Mouse (Mus musculus) adrenal gland, postnatal 25 days (tissue): ENCODE measurements around the gene Tmtc4. TPM values are rescaled to one million over a fixed set of nuclear protein-coding genes. Genes with fewer than 3 reads are reported as not detected.
A peak's percentile ranks its signal among the peaks of the same experiment; 100 is the strongest.

ENCODE experiments used
- DNase-seq: peaks from one replicate; pipeline ENCODE4 v3.0.0; 2021; ENCODE audit warnings: mixed read lengths
- total RNA-seq: library from RNA; stranded (reverse); gene quantifications from 2 replicates; pipeline ENCODE4 v1.2.3, GENCODE M21; 2021

Tmtc4 gene
- total RNA-seq, 1 experiment from 2014 or later: 22.3 TPM

DNA sequence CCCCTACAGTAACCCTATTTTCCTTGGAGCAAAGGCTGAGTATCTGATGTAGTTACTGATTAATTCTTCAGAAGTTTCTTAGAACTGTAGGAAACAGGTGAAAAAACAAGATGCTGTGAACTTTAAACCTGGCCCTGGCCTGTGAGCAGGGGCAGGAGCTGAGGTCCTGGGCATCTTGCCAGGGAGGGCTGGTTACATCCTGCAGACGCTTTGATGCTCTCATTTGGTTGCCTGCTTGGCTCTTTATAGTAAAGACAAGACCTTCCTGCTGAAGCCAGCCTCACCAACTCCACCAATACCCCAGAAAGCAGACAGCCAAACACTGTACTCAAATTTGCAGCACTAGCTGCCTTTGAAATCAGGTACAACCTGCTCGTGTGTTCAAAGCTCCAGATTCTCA lies 81.7 kb downstream of the Tmtc4 start:
- DNase-seq: peak; percentile 71

DNA sequence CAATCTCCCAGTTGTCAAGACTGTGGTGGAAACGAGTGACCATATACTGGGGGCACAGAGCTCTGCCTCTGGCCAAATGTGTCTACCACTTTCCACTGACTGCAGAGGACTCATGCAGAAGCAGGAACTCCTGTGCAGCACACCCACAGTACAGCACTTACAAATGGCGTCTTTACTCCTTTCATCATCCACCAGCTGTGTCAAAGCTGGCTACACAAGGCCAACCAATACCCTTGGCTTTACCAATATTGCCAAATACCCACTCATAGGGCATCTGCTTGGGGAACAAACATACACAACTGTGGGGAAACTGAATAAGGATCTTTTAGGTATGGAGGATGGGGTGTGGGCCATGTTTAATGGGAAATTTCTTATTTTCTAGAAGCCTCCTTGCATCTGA lies 82.1 kb downstream of the Tmtc4 start:
- DNase-seq: no peak

DNA sequence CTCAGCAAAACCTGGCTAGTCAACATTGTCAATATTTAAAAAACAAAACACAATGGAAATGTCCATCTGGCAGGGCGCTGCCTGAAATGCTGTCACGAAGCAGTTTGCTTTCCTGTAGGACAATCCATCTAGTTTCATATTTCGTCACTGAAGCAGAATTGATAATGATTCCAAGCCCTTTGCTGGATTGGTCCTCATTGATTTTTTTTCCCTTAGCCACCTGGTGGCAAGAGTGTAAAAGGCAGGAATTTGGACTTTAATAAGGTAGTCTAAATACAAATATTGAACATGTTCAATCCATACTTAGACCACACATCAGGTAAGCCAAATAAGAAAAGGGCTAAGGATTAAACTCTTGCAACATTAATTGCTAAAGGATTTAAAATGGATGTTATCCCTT lies 82.7 kb downstream of the Tmtc4 start:
- no peak for DNase-seq

DNA sequence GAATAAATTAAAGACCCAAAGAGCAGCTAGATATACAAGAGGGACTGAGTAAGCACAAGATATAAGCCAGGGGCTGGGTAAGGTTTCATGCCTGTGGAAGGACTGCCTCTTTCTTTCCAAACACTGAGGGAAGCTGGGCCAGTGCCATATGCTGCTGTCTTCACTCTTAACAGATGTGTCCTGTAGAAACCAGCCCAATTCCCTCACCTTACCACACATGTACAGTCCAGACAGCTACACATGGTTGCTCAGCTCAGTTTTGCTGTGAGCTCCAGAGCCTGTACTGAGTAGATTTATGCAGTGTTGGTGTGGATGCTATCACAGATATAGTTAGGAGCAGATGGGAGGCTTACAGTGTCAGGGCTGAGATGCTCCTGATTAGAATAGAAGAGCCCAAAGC lies 83.2 kb downstream of the Tmtc4 start:
- DNase-seq: no peak

DNA sequence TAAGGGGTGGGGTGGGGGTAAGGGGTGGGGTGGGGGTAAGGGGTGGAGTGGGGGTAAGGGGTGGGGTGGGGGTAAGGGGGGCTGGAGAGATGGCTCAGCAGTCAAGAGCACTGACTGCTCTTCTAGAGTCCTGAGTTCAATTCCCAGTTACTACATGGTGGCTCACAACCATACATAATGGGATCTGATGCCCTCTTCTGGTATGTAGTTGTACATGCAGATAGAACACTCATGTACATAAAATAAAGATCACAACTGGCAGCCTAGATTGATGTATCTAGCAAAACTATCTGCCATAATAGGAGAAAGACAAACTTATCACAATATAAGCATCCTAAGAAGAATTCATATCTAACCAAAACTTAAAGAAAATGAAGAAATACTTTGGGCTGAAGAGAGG lies 85.3 kb downstream of the Tmtc4 start:
- DNase-seq: no peak

DNA sequence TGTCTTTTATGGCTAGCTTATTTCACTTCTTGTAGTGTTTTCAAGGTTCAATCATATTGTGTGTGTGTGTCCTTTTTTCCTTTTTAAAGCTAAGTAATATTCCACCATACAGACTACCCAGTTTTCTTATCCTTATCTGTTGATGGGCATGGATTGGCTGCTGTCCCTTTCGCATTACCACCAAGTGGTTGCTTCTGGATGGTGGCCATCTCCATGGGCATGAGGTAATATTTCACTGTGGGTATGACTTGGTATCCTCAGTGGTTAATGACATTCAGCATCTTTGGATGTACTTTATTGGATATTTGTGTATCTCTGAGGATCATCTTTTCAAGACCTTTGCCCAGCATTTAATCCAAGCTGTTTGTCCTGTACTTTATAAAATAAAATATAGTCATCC lies 87.7 kb downstream of the Tmtc4 start:
- no peak for DNase-seq

DNA sequence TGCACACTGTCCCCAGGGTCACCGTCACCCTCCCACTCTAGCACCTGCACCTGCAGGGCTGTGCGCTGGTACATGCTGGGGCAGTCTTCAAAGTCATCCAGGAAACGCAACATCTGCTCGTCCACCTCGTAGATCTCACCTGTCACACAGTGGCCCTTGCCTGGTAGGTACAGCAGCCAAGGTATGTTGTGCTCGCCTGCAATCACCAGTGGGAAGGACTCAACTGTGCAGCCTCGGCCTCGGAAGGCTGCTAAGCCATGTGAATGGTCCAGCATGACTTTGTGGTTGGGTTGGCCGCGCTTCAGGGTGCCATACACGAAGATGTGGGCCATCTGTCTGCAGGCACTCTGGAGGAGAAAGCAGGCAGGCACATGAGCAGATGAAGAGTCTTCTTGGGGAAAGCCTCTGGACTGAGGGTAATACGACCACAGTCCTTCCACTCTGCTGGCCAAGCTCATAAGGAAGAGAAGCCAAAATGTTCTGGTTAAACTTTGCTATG lies 92.3 kb downstream of the Tmtc4 start:
- no peak for DNase-seq

DNA sequence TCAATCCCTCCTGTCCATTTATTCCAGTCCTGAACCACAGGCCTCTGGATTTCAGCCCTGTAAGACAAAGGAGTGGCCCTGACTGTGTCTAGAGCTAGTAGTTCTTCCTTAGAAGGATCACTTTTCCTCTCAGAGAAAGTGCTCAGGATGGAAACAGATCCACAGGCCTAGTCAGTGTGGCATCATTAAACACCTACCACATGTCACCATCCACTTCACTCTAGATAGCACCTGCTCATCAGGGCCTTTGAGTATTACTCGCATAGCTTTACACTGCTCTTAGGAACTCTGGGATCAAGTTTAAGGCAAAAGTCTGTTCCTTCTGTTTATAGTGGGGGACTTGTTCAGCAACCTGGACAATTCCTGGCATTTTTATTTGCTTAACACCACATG lies 95.4 kb downstream of the Tmtc4 start:
- no peak for DNase-seq

DNA sequence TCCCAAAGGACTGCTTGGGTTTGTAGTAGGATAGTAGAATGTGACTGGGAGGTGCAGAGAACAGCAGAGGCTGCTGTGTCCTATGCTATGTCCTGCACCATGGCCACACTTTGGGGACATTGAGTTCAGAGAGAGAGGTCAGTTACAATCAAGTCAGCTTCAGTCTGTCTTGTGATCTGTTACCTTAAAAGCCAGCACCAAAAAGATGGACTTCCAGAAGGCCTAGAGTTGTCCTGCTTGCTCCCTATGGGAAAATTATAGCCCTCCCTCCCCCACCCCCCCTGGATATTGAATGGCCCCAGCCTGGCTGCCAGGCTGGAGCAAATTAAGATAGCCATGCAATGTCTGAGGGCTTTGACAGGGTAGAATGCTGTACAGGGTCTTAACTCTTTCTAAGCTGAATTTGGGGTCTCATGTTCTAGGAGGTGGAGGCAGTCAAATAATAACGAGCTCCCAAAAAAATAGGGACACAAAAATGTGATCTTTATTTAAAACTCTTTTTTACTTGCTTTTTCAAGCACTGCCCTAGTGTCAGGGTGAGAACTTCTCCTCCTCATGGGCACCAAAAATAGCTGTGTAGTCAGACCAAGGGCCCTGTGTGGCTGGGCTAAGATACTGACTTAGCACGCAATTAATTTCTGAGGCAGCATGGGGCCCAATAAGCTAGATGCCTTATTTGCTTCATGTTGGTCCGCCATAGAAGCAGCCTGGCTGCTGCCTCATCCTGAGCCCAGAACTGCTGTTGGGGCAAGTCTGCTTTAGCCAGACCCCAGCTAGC lies 95.9 kb downstream of the Tmtc4 start:
- DNase-seq: no peak

DNA sequence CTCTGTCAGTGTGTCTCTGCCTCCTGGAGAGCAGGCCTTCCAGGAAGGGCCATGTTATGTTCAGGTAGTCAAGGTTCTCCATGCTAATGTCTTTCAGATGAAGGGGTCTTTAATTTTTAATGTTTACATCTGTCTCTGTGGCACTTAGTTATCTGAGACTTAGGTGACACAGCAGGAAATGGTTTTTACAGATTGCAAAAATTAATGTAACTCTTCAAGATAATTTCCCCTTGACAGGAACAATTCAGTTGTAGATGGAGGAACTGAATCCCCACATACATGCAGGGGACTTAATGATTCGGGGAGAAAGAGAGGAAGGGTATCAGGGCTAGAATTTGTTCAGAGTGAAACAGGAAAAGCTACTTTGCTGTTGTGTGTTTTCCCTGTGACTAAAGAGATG lies 96.6 kb downstream of the Tmtc4 start:
- DNase-seq: no peak

DNA sequence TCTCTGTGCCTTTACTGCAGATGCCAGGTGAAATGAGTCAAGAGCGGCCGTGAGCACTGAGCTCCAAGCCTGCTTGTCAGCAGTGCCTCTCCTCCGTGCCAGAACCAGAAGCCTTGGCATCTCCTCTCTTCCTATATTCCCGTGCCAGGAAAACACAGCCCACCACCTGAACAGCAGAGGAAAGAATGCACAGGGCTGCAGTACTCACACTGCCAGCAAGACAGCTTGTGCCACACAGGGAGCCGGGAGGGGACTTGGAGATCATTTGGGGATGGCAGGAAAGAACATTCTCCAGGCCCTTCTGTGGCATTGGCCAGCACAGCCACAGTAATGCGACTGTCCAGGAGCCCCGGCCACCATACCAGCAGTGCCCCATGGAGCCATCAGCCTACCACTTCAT lies 97.9 kb downstream of the Tmtc4 start:
- no peak for DNase-seq

DNA sequence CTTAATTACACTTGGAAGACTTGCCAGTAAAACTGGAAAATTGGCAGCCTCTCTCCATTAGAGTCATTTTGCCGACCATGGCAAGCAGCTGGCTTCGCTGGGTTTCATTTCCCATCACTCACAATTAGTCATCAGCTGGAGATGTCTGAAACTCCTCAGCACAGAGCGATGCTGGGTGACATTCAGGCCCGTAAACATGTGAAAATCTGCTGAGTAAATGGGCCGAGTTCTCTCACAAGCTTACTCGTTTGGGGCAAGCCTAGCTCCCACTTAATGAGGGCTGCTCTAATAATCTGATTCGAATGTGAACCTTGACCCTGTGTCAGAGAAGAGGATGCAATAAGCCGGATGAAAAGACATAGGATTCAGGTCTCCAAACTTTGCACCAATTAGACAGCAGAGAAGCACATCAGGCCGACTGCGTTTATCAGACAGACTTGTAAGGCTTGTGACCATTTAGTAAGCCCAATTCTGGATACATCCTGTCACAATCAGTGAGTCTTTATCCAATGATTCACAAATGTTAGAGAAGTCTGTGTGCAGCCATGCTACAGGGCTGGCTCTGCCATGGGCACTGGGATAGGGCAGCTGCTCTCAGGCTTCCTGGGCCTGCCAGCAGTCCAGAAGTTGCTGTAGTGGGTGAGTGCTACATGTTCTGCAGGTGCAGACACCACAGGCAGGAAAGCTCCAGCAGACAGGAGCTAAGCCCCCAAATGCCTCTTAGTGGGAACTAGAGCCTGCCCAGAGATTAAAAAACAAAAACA lies 99.8 kb downstream of the Tmtc4 start:
- no peak for DNase-seq

DNA sequence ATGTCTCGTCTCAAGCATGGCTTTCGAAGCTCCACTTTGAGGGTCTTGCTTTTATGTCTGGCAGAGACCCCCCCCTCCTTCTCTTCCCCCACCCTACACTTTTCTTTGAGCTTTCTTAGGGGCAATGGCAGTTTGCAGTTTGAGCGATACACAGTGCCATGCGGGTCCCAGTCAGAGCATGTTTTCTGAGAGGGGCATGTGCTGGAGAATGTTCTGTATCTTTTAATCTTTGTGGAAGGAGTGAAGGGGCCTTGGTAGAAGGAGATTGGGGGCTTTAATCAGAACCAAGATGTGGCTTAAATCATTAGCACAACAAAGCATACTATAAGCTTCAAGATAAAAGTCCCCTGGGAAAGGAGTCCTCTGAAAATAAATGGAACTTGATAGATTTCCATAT lies 100.4 kb downstream of the Tmtc4 start:
- DNase-seq: no peak

DNA sequence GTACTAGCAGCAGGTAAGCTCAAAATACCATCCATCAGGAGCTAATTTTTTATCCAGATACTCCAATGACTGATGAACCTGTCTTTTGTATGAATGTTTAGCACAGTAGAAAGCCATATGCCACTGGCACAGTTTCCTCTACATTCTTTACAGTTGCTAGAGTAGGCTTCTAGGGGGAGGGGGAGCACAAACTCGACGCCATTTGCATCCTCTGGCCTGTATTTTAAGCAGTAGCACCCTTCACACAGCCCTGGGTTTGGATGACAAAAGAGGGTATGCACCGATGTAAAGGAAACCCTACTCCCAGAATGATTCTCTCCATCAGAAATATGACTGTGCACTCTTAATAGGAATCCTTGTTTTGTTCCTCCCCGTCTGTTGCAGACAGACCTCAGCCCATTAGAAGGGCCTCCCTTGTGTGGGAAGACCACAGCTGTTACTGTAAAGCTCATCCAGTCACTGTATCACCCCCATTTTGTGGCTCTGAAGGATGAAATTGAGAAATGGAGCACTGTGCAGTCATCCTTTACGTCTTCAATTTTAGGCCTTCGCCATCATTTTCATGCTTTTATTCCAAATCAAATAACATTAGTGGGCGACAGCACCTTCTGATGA lies 100.9 kb downstream of the Tmtc4 start:
- no peak for DNase-seq

DNA sequence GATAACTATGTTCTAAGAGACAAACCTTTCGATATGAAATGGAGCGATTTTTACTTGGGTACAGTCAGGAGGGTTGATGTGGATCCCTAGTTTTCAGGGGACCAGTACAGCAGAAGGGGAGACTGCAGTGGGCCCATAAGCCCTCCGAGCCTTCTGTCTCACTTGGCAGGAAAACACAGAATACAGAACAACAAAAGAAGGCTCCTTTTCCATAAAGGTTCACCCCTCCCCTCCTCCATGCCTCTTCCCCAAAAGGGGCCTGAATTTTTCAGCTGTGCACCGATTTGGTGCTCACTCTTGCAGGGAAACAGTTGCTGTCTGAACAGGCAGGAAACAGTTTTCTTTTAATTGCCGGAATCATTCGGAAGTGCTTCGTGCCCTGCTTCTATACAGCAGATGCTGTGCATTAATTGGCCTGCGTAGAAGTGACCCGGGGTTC lies 101.6 kb downstream of the Tmtc4 start:
- DNase-seq: no peak

DNA sequence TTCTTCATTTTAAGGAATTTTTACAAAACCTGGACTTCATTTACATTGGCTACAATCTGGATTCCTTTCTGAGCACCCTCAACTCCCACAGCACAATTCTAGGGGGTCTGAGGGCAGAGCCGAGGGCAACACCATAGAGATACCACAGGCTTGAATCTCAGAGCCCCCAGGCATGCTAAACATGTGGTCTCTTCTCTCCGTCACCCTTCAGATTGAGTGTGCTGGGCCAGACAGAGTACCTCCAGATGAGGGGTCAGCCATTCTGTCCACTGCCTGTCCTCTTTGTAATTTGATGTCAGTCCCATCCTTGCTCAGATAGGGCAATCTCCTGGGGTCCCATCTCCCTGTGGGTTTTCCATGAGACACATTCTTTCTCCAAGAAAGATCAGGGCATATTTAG lies 102.1 kb downstream of the Tmtc4 start:
- no peak for DNase-seq

DNA sequence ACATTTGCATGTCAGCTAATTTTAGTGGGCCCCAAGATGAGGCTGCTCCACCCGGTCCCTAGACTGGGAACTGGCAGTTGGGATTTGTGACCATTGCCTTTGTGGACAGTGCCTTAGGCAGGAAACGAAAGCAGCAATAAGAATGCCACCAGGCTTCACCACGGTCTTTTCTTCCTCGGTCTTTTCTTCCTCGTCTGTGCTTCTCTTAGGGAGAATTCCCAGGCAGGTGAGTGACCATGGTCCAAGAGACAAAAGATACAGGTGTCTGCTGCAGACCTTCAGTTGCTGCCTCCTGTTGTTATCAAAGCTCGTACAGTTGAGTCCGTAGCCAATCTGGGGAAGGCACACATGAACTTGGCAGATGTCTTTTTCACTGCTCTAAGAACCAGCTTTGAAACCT lies 103.5 kb downstream of the Tmtc4 start:
- DNase-seq: no peak

DNA sequence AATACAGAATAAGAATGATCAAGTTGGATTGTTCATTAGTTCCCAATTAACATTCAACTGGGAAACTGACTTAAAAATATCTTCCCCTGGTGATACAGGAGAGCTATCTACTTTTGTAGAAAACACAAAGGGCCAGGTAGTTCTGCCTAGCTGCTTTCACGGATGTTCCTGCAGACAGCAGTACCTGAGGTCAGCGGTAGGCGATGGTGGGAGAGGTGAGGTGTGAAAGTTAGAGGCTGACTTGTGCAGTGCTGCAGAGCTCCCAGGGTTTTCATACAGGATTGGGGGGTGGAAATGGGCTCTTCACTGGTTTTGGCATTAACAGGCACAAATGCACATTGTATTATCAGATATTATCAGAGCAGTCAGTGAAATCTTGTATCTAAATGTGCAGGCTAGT lies 106.0 kb downstream of the Tmtc4 start:
- no peak for DNase-seq

DNA sequence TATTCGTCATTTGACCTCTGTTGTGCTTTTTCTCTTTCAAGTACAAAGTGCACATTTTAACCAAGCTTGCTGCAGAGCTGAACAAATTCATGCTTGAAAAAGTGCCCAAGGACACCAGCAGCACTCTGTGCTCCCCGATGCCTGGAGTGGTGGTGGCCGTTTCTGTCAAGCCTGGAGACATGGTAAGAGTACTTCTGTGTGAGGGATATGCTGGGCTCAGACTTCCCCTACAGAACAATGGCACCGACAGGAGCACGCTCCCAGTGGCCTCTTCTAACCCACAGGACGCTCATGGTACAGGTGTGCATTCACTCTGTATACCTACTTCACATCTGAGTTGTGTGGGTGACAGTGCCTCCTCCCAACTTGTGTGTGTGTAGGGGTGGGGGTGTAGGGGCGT lies 107.1 kb downstream of the Tmtc4 start:
- DNase-seq: peak; percentile 28

DNA sequence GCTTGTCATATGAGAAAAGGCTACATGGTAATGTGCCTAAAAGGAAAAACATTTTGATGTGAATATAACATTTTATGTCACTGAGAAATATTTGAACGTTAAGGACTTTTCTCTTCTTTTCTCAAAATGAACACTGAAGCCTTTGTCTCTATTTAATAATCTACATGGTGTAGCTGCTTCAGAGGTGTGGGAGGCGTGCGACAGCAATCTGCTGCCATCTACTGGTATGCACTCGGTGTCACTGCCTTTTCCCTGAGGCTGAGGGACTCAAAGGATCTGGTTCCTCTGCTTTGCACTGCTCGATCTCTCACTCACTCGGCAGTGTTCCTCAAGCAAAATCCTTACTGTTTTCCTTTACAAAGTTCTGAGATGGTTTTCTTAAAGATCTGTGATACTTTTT lies 107.7 kb downstream of the Tmtc4 start:
- DNase-seq: peak; percentile 71

DNA sequence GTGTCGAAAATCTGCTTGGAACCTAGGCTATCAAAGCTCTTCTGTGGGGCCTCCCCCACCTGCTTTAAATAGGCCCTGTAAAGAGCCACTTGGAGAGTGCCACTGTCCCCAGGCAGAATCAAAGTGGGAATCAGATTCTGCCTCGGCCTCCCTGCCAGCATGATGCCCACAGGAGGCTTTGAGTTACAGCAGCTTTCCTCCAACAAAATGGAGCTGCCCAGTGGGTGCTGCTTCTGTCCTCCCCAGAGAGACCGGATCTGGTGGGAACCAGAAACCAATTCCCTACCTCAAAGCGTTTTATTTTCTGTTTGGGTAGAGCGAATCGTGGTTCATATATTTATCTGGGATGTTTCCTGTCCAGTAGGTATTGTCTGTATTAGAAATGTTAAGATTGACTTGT lies 108.2 kb downstream of the Tmtc4 start:
- DNase-seq: no peak

DNA sequence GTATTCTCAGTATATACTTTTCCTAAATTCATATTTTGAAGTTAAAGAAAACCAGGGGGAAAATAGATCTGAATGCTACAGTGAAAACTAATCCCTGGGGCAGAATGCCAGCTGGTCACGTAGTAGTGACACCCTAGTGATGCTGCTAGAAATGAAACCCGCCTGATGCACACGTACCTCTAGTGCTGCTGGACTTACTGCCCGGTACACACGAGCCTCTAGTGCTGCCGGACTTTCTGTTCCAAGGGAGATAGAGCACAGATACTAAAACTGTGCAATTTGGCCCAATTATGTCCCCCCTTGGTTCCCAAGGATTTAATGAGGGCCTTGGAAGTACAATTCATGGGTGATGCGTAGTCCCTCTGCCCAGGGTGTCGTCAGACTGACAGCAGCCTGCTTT lies 108.8 kb downstream of the Tmtc4 start:
- DNase-seq: no peak

DNA sequence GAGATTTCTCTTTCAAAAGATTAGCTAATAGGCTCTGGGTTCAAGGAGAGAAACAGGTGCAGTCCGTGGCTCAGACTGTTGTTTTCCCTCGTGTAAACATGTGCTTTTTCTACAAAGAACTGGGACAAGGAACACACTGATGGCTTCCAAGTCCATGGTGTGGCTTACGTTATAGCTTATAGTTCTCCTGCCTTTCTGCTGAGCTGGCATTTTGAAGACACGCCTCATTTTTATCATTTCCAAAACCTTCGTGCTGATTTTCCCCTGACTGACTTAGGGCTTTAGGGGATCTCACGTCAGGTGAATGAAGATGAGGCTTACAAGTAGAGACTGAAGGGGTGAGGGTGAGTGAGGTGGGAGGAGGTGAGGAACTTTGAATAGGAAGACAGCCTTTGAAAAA lies 111.2 kb downstream of the Tmtc4 start:
- DNase-seq: no peak
